Mouse (Mus musculus) embryonic stem cell, embryonic (primary cell): ENCODE results near the gene Lrrc17.

Source experiments
- CTCF ChIA-PET, 4 experiments: fragments of 300-600 bp in 2 of 4; fragments of 350-600 bp in 2 of 4; sonication (Branson Sonifier 250); formaldehyde crosslinking; loops; one replicate each; lab custom pipeline; 2022; ENCODE audit warnings: inconsistent platforms in 2 of 4; lab: Charles Lee
- POLR2A ChIA-PET, 4 experiments: fragments of 300-600 bp in 2 of 4; fragments of 350-600 bp in 2 of 4; sonication (Branson Sonifier 250); formaldehyde crosslinking; loops; one replicate each; lab custom pipeline; 2022; ENCODE audit warnings: antibody characterized with exemption in 4 of 4, inconsistent platforms in 1 of 4; lab: Charles Lee

The Lrrc17 gene

DNA sequence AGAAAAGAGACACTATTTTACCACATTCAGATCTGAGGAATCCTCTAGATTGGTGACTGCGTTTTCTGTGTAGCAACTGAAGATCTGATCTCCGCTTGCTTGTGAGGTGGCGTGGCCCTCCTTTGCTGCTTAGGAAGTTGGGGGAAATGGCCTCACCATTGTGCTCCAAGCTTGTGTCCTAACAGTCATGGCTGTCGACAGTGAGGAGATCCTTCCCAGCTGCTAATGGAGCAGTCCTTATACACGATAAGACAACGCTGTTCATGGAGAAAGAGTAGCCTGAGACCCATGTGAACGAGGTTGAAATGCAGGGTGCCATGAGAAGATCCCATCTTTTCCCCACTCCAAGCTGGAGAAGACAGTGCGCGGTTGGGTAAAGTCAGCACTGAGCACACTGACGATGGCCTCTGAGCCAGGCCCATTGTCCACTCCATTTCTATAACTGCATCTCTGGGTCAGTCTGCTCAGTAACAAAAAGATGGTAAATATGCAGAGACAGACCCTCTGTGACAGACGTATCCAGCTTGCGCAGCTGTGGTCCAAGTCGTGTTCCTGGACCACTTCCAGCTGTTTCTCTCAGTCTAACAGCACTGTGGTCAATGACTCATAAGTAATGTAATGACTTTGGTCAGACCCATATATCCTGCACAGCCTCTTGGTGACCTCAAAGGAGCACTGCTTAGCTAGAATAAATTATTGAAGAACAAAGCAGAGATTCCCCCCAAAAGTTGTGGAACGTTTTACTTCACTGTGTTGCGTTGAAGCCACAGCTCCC, 15.1 kb upstream of the Lrrc17 start:
- ChIA-PET CTCF (no interaction called here), POLR2A (no interaction called here)

DNA sequence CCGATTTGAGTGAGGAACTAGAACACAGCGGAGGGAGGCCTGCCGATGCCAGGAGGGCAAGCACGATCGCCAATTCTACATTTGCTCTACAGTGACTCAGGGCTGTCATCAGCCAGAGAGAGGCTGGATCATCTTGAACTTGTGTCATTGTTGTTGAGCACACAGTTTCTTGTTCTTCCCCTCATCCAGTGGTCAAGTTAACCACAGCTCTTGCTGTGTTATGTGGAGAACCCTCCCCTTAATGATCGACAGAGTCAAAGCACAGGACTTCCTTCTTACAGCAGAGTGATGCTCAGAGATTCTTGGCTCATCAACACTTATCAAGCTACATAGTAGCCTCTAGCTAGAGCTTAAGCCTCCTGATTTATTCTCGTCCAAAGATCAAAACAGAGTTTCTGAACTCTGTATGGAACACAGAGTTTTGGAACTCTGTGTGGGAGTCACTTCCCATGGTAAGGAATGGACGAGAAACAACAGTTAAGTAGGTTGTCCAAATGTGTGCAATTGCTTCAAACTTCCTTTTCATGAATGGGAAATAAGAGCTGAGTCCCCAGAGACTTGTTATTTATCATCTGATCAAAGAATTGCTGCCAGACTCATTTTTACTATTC, 14.1 kb upstream of the Lrrc17 start:
- ChIA-PET POLR2A (no interaction called here), CTCF (no interaction called here)

DNA sequence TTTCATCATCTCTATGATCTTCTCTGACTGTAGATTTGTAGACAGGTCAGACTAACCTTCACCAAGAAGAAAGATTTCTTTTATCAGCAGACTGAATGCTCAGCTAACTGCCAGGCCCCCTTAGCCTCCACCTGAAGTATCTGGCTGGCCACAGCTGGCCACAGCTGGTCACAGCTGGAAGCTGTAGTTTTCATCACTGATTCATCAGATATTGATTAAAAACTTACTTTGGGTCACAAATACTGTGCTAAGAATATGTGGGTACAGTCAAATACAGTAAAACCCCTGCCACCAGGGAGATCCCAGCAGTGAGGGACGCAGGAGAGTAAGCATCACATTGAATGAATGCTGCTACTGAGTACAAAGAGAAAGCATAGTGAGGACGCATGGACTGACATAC, 11.2 kb upstream of the Lrrc17 start:
- ChIA-PET POLR2A (no interaction called here), CTCF (no interaction called here)

DNA sequence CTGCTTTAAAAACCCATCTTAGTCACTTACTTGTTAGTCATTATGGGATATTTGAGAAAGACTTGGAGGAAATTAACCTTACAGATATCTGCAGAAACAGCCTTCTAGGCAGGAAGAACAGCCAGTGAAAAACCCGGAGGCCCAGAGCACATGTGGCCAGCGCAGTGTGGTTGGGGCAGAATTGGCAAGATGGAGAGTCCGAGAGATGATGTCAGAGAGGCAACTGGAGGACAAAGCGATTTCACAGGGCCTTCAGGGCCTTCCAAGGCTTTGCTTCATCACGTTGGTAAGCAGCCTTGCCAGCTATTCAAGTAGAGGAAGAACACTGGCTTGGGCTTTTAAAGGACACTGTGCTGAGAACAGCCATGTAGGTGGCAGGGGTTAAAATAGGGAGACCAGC, 10.4 kb upstream of the Lrrc17 start:
- CTCF ChIA-PET: no interaction called here
- POLR2A ChIA-PET: interaction anchor here in 1 of 4 experiments (0.6 kb wide), 1 partner anchor 278 kb away, joined by 3 read pairs; no protein-coding TSS in a partner anchor

DNA sequence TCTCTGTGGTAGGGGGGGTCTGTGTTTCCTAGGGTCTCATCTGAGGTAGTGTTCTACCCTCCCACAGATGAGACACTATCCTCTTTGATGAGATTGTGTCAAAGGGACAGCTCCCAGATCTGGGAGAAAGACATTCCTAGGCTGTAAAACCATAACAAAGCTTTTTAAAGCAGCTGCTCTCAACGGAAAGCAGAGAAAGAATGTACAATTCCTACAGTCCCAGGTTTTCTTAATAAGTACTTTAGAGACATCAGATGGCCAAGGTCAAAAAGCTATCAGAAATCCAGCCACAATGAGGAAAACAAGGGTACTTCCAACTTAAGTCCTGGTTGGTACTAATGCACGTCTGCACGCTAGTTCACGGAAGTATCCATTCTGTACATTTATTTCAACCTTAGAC, 1.1 kb upstream of the Lrrc17 start:
- CTCF ChIA-PET: no interaction called here
- POLR2A ChIA-PET: no interaction called here

DNA sequence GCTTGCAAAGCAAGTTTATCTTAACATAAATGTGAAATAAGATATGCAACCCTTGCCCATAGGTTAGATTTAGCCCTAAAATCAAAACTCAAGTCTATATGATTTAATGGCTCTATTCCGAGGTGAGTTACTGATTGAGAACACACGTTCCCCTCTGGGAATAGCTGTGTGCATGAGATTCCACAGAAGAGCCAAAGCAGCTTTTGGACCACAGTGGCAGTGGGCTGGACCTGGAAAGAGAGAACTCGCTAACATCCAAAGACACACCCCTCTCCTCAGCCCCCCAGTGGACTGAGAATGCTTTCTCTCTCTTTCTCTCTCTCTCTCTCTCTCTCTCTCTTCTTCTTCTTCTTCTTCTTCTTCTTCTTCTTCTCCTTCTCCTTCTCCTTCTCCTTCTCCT, 1.5 kb downstream of the Lrrc17 start:
- ChIA-PET CTCF (interaction anchor here in 1 of 4 experiments (0.7 kb wide), 1 partner anchor 1556 kb away, joined by 10 read pairs; no protein-coding TSS in a partner anchor), POLR2A (interaction anchor here in 1 of 4 experiments (0.7 kb wide), 1 partner anchor 1435 kb away, joined by 3 read pairs; no protein-coding TSS in a partner anchor)

DNA sequence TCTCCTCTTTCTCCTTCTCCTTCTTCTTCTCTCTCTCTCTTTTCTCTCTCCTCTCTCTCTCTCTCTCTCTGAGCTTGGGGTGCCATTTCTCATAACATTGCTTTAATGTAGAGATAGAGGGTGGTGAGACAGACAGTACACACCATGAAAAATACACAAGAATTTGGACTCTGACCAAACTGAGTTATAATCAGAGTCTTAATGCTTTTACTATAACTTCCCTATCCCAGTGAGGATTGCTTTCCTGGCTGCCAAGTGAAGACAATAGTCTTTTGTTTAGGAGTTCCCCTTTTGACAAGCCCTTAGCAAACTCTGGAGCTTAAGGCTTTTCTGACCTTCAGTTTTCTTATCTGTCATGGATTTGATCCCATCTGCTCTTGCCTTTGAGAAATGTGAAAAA, 1.9 kb downstream of the Lrrc17 start:
- ChIA-PET CTCF (interaction anchor here in 1 of 4 experiments (0.7 kb wide), 1 partner anchor 1557 kb away, joined by 10 read pairs; no protein-coding TSS in a partner anchor), POLR2A (interaction anchor here in 1 of 4 experiments (0.7 kb wide), 1 partner anchor 1435 kb away, joined by 3 read pairs; no protein-coding TSS in a partner anchor)

DNA sequence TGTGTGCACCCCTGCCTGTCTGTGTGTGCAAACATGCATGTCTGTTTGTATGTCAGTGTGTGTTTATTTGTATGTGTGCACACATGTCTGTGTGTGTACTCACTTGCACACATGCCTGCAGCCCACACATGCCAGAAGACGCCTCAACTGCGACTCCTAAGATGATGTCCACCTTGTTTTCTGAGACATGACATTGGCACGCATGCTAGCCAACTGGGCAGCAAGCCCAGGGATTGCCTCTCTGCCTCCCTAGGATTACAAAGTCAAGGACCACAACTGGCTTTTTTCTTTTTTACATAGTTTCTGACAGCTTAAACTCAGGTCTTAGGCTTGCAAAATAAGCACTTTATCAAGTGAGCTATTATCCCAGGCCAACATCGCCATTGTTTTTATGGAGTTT, 2.4 kb downstream of the Lrrc17 start:
- ChIA-PET POLR2A (interaction anchor here in 1 of 4 experiments (0.7 kb wide), 1 partner anchor 1434 kb away, joined by 3 read pairs; no protein-coding TSS in a partner anchor), CTCF (no interaction called here)

DNA sequence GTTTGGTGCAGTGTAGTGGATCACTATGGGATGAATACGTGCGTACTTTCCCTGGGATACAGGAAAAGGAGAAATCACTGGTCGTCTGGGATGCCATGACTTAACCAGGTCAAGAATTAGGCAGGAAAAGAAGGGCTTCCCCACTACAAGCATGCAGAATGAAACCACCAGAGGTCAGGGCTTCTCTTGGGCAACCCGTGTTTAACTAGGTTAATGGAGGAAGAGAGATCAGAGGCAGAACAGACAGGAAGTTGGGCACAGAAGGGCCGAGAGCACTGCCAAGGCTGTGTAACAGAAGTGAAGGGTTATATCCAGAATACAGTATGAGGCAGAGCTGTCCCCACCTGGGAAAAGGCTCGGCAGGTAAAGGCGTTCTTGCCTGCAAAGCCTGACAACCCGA, 3.6 kb downstream of the Lrrc17 start:
- CTCF ChIA-PET: no interaction called here
- POLR2A ChIA-PET: no interaction called here

DNA sequence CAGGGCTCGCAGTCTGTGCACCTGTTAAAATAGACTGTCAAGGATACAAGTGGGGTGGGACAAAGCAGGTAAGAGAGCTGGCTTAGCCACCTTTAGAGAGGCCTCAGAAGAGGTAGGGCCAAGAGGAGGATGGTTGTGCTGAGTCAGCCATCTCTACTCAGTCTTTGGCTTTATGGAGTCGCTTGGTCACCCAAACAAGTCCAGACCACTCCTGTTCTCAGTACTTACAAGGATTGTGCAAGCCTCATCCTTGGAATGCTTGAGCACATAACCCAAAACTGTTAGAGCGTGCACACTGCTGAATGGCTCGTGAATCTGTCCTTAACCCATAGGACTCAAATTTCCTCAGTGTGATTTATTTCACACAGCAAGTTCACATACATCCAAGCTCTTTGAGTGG, 10.3 kb downstream of the Lrrc17 start:
- POLR2A ChIA-PET: no interaction called here
- CTCF ChIA-PET: no interaction called here

DNA sequence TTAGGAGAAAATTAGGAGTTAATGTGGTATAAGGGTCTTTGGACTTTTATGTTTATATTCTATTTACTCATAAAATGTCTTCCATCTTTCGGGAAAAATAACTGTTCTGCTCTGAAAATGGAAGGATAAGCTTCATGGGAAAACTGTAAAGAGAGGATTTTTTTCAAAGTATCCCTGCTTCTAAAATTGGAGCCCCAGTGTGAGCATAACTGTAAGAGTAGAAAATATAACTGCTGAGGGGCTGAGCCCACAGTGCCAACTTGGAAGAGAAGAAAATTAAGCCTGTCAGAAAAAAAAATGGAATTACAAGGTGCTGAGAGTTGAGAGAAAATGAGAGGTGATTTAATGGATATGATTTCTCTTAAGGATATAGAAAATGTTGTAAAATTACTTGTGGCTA, 11.4 kb downstream of the Lrrc17 start:
- CTCF ChIA-PET: no interaction called here
- POLR2A ChIA-PET: no interaction called here

DNA sequence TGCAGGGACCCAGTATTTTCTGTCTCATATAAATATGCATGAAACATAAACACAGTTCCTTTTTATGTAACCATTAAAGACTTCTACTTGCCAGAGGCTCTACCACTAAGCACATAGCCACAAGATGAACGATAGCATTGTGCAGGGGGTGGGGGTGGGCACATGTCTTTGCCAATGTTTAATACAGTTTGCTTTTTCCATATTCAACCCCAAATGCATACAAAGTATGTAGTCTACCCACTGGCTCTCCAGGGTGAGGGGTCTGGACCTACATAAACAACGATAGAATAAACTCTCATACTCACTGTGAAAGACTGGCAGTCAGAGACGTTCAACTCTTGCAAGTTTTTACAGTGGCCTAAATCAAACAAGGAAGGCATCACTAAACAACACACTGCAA, 13.1 kb downstream of the Lrrc17 start:
- ChIA-PET POLR2A (no interaction called here), CTCF (no interaction called here)

DNA sequence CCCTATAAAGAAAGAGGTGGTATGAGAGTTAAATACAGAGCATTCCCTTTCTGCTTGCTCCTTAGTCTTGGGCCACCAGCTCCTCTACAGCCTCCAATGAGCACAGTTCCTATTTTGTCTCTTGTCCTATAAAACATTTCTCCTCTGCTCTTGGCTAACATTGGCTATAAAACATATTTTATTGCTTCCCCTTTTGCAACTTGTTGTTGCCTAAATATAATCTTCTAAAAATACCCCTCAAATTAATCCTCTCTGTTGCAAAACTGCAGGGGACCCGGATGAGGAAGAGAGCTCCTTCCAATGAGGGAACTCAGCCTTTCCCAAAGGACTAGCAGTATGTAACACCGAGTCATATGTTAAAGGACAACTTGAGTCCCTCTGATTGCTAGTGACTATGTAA, 20.6 kb downstream of the Lrrc17 start:
- ChIA-PET POLR2A (interaction anchor here in 1 of 4 experiments (0.9 kb wide), 1 partner anchor 10 kb away, joined by 3 read pairs; no protein-coding TSS in a partner anchor), CTCF (no interaction called here)

DNA sequence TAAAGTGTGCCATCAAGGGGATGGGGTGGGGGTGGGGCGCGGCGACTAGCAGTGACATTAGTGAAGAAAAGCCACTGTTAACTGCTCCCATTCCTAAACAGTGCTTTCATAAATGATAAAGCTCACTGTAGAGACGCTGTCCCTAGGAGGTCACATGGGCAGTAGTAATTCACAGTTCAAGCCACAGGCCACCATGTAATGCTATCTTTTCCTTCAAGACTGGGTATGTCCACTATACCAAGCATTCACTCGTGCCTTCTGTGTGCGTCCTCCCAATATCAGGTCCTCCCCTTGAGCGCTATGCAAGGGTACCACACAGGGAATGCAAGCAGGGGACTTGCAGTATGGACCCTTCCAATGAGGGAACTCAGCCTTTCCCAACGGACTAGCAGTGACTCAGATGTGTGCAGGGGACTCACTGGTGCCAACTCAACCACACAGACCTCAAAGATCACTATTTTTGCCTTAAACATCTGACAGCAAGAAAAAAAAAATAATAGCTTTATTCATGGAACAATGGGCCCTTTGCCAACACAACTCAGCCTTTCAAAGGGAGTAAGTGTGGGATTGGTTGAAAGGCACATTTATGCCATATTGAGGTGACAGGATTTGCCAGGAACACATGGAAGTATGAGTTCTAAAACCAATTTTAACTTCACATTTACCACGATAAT, 22.2 kb downstream of the Lrrc17 start:
- ChIA-PET CTCF (no interaction called here), POLR2A (interaction anchor here in 1 of 4 experiments (1.0 kb wide), 1 partner anchor 28 kb away, joined by 3 read pairs; no protein-coding TSS in a partner anchor)

DNA sequence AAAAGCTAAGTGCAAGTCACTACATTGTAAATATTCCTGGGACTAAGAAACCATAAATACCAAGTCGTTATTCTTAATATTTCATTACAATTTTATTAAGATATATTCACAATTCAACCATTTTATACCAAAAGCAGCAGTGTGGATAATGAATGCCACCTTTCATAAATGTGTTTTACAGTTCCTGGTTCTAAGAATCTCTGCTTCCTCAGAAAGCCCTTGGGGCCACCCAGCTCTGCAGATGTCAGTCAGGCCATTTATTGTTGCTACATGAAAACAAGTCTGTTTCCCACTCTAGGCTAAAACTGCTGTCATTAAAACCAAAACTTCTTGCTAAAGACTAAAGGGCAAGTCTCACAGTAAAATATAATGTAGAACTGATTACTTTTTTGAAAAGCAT, 24.4 kb downstream of the Lrrc17 start:
- CTCF ChIA-PET: no interaction called here

DNA sequence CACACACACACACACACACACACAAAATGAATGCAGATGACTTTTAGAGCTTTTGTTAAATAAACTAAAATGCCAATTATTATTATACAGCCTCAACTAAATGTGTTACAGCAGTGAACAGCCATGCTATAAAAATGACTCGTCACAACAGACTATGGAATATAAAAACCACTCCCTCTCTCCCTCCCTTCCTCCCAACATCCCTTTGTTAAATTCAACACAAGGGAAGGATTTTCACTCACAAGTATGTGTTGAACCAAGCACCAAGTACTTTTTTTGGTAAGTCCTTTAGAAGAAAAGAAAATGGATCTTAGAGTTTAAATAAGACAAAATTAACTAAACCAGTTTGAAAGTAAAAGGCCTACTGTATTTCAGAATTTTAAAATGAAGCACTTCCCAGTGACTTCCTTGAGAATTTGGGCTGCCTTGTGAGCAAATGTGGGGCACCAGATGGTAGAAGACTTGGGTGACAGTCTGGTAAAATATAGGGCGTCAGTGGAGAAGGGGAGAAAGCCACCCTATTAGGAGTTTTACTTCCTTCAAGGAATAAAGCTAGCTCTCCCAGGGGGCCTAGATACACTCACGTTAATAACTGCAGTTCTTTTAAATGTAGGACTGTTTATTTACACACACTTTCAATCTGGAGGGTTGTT, 29.5 kb downstream of the Lrrc17 start:
- ChIA-PET CTCF (no interaction called here), POLR2A (interaction anchor here in 1 of 4 experiments (1.4 kb wide), 1 partner anchor 9 kb away, joined by 3 read pairs; no protein-coding TSS in a partner anchor)

More for the DNA sequence above, 24.4 kb downstream of the Lrrc17 start:
- POLR2A ChIA-PET: no interaction called here

DNA sequence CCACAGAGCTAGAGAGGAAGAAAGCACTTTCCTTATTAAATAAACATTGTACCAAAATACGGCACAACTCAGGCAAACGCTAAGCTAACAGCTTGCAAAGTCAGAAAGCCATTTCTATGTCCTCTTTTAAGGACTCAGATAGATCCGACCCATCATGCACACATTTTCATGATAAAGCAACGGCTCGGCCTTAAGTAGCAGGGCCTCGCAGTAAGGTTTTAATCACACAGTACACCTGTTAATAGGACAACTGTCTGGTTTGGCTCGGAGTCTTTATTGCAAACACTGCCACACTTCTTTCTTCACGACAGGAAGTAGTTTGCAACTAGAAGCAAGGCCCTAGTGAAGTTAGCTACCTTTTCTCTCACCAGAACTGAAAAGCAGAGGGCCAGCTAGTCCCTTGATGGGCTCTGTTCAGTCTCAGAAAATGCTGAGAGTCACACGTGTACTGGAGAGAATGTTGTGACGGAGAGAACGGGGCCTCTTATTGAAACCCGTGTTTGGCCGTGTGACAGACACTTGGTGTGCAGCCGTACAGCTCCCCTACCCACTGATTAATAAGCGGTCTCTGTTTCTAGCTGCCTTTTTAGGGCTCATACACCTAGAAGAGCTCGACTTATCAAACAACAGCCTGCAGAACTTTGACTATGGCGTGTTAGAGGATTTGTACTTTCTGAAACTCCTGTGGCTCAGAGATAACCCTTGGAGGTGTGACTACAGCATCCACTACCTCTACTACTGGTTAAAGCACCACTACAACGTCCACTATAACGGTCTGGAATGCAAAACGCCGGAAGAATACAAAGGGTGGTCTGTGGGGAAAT, 31.2 kb downstream of the Lrrc17 start:
- CTCF ChIA-PET: interaction anchor here in 2 of 4 experiments (0.6 to 1.6 kb wide), 3 partner anchors 12 to 876 kb away, joined by 3 to 6 read pairs (median 5); no protein-coding TSS in a partner anchor
- POLR2A ChIA-PET: interaction anchor here in 2 of 4 experiments (0.5 to 1.4 kb wide), 3 partner anchors 11 to 502 kb away, joined by 3 to 5 read pairs (median 3); no protein-coding TSS in a partner anchor

DNA sequence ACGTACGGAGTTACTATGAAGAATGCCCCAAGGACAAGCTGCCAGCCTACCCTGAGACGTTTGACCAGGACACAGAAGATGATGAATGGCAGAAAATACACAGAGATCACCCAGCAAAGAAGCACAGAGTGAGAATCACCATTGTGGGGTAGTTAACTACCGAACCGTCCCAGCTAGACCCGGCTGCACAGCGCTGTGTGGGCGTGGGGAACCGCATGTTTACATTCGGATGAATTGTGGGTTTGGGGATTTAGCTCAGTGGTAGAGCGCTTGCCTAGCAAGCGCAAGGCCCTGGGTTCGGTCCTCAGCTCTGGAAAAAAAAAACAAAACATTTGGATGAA, 31.8 kb downstream of the Lrrc17 start:
- ChIA-PET POLR2A (interaction anchor here in 2 of 4 experiments (0.5 to 0.6 kb wide), 2 partner anchors 303 to 503 kb away, joined by 3 to 5 read pairs; no protein-coding TSS in a partner anchor), CTCF (interaction anchor here in 2 of 4 experiments (0.6 to 1.6 kb wide), 4 partner anchors 11 to 875 kb away, joined by 3 to 6 read pairs (median 4); no protein-coding TSS in a partner anchor)
